Mouse (Mus musculus) retina, postnatal 1 day (tissue): ENCODE measurements at regions not wholly inside any gene's neighbourhood (a gene's known extent, or its start where the extent isn't known, plus 50 kb on each side); places are given as distances from the start of the nearest gene placed in this dataset.
"Not testable (repeated sequence)": the region's sequence is repeated elsewhere in the genome, so short reads cannot be mapped to it uniquely, and the experiment has no call there.

Experiments used
- DNase-seq: peaks from one replicate; pipeline ENCODE4 v3.0.0-alpha.2; 2012

DNA sequence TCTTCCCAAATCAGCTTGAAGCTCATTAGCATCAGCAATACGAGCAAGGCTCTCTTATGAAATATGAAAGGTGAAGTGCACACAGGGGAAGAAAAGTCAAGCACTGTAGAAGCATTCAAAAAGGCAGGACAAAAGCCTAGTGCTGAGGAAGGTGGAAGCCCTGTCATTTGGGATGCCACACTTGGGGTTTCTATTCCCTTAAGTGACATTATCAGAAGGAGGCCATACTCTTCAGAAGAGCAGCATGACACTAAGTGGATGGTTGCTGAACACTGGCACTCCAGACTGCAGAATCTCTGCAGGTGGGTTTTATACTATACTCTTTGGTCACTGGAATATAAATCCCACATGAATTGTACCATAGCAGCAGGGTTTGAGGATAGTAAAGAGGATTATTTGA lies 120.4 kb upstream of the Pcsk1 start:
- DNase-seq: peak; percentile 7

DNA sequence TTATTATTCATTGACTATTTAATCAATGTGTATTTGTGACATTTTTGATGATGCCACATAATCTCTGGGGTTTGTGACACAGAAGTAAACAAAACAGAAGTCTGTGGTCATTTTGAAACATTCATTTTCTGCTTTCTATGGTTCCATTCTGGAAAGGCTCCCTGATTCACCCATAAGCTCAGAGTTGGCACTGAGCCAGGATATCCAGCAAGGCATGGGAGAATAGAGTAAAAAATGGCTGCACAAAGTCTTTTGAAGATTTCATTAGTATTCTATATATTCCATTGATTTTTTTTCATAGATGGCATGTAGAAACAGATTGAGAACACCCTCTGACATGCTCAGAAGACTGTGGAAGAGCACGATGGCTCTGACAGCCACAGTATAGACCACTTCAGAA lies 133.8 kb upstream of the Pcsk1 start:
- peak; percentile 7 for DNase-seq

DNA sequence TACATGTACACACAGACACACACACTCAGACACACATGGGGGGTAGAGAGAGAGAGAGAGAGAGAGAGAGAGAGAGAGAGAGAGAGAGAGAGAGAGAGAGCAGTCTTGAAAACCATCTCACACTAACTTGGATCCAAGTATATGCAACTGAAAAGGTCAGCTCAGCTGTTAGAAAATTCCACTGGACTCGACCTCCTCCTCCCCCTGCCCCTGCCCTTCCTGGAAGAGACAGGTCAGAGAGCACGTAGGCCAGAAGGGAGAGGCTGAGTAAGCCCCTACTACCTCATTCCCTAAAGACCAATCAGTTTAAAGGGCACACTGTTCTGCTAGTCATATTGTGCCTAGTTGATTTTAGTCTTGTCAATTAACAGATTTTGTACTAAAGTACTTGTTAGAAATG lies 105.0 kb upstream of the Cast start:
- DNase-seq: not testable (repeated sequence)

DNA sequence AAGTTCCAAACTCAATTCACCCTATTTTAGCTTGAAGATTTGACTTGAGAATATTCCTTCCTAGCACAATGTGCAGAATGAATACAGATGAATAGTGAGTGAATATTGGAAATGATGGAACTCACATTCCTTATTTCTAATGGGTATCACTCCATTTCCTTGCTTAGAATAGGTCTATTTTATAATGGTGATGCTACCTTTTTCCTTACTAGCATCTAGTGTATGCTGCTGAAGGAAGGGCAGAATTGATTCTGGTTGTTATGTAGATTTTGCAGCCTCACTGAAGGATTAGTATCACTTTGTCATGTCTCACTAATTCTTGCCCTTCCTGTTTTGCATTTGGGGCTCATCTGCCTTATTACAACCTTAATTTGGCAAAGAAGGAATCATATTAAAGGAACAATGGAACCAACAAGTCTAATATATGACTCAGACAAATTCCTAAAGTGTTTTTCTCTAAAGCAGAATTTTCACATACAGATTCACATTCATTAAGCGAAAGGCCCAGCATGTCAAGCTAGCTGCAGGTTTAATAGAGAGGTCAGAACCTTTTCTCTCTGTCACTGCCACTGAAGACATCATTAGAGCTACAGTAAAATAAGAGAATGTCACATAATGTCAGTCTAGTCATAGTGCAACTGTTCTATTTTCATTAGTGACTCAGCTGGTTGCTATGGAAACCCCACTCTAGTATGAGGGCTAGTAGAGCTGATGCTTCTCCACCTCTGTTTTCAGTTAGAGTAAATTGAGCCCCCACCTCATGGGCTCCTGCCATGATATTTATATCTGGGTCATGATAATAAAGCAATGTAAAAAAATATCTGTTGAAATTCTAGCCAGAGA lies 94.8 kb upstream of the Cast start:
- peak; percentile 40 for DNase-seq

DNA sequence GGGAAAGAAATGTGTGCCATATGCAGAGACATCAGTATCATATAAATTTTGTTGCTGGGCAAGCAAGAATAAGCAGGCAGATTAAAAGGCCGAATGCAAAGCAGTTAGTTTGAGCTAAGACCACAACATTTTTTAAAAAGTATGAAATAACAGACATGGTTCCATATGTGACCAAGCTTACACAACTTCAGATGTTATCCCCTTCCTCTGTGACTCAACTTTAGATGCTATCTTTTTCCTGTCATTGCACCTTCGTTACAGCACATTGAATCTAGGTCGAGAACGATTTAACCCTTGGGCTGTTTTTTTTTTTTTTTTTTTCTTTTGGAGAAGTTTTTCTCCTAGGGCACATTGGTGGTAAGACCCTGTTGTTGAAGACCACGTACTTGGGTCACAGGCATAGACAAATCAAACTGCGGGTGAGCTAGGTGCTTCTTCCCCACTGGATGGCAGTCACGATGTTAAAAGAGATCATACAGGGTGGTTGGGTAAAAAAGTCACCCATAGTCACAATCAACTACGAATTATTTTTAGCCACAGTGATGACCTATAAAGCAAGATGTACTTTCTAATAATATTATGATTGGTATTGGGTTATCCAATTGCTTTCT lies 81.4 kb upstream of the Cast start:
- no peak for DNase-seq

DNA sequence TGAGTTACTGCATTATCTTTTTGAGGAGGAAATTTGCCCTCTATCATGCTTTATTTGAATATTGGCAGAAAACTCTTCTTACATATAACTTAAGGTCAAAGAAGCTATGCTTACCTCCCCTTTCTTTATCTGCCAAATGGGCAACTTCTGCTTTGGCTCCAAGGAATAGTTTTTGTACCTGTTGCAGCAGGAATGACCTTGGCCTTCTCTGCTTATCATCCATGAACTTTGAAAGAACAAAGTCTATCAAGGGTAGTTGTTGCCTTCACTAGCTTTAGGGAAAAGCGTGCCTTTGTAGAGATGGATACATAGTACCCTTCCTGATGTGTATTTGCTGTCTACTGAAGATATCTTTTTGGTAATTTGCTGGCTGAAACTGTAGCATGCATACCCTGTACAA lies 59.1 kb upstream of the Cast start:
- DNase-seq: no peak

DNA sequence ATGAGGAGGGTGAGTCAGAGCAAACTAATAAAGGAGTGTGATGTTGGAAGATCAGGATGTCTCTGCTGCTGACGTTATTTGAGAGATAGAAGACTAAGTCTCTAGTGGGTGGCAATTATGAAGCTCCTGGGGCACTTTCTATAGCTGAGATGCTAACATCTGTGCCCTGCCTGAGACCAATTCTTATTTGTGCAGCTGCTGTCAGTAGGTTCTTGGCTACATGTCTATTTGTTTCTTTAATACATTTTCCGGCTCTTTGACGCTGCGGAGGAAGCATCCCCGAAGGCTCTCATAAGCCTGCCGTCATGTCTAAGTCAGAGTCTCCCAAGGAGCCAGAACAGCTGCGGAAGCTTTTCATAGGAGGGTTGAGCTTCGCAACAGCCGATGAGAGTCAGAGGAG lies 55.4 kb upstream of the Cast start:
- DNase-seq: no peak

DNA sequence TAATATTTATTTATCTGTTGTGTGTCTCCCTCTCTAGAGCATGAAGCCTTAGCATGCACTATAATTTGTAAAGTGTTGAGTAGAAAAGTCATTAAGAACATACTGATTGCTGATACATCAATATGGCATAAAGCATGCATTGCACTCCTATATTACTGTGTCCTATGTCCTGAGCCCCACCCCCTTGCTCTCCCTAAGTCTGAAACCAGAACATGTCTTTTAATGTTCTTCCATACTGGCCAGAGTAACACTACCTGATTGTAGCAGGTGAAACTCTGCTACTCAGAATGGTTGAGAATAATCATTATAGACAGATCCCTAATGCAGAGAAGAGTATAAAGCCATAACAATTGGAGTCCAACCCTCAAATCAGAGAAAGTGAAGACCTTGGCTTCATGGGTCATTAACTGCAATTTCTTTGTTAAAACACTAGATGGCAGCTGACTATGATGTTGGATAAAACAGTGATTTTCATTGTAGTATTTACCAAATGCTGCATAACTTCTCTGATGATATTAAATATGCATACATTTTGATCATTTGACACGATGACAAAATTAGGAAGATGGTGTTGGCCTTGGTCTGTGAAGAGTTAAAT lies 52.9 kb upstream of the Cast start:
- peak; percentile 39 for DNase-seq
